Mouse (Mus musculus): ENCODE data around the gene Sipa1l1. TPM values are rescaled to one million over a fixed set of nuclear protein-coding genes. Genes with fewer than 3 reads are reported as not detected.

Sipa1l1 gene
- total and polyA plus RNA-seq, 3 experiments: 141 to 365 (median 161) TPM

GRCm38 (mm10) chr12:82265335-82266274, 96.5 kb downstream of the Sipa1l1 start:
- DNase-seq (ENCODE audit: low spot score): no peak
- no peak for ATAC-seq (ENCODE audit: extremely low read depth, insufficient number of reproducible peaks, low FRiP score, poor library complexity, severe bottlenecking)
- TF ChIP-seq TAL1 (conservative IDR thresholded peaks at IDR 0.05; ENCODE audit: low read depth, low read length): no peak
- TF ChIP-seq GATA2 (IDR thresholded peaks at IDR 0.05; ENCODE audit: borderline replicate concordance, low read depth, low read length): no peak
- no peak for TF ChIP-seq GATA1 (IDR thresholded peaks at IDR 0.05; ENCODE audit: borderline replicate concordance, low read length)
- no peak for TF ChIP-seq CTCF (IDR thresholded peaks at IDR 0.05; ENCODE audit: low read depth, low read length)
- H3K36me3 ChIP-seq (replicated peaks): peaks cover 87% of the 10 kb centered on the region
- no peak overlapping the region for H3K4me3 ChIP-seq (ENCODE audit: low read depth, low read length)
- H3K4me1 ChIP-seq (ENCODE audit: insufficient read depth, low read depth, low read length): peaks cover 70% of the 10 kb centered on the region
- H3K27me3 ChIP-seq (ENCODE audit: insufficient read depth, low read length): no peaks in the 10 kb centered on the region
- H3K9me3 ChIP-seq (replicated peaks): no peaks in the 10 kb centered on the region

- TF ChIP-seq POLR2AphosphoS5 (IDR thresholded peaks at IDR 0.05; ENCODE audit: insufficient replicate concordance, low read depth, low read length): no peak
- no peak for TF ChIP-seq CTCF (IDR thresholded peaks at IDR 0.05; ENCODE audit: low read depth, low read length)
- TF ChIP-seq GATA2 (IDR thresholded peaks at IDR 0.05; ENCODE audit: borderline replicate concordance, low read depth, low read length): no peak
- TF ChIP-seq GATA1 (IDR thresholded peaks at IDR 0.05; ENCODE audit: borderline replicate concordance, low read length): no peak
- no peak for TF ChIP-seq TAL1 (conservative IDR thresholded peaks at IDR 0.05; ENCODE audit: low read depth, low read length)
These were observed 102.3 kb downstream of the Sipa1l1 start for GRCm38 (mm10) chr12:82271447-82271846.

GRCm38 (mm10) chr12:82273503-82273902, 104.4 kb downstream of the Sipa1l1 start:
- Histone ChIP-seq H3K4me3 (ENCODE audit: low read depth, low read length) (no peak overlapping the region), H3K36me3 (replicated peaks) (peaks cover 75% of the 10 kb centered on the region), H3K4me1 (ENCODE audit: insufficient read depth, low read depth, low read length) (peaks cover 43% of the 10 kb centered on the region), H3K27me3 (ENCODE audit: insufficient read depth, low read length) (no peaks in the 10 kb centered on the region), H3K9me3 (replicated peaks) (no peaks in the 10 kb centered on the region)
- no peak for DNase-seq (ENCODE audit: low spot score)
- TF ChIP-seq POLR2AphosphoS5 (IDR thresholded peaks at IDR 0.05; ENCODE audit: insufficient replicate concordance, low read depth, low read length): no peak
- no peak for TF ChIP-seq TAL1 (conservative IDR thresholded peaks at IDR 0.05; ENCODE audit: low read depth, low read length)
- TF ChIP-seq CTCF (IDR thresholded peaks at IDR 0.05; ENCODE audit: low read depth, low read length): no peak
- no peak for ATAC-seq (ENCODE audit: extremely low read depth, insufficient number of reproducible peaks, low FRiP score, poor library complexity, severe bottlenecking)

More at GRCm38 (mm10) chr12:82271447-82271846, 102.3 kb downstream of the Sipa1l1 start:
- Histone ChIP-seq H3K27me3 (ENCODE audit: insufficient read depth, low read length) (no peaks in the 10 kb centered on the region), H3K4me3 (ENCODE audit: low read depth, low read length) (no peak overlapping the region), H3K4me1 (ENCODE audit: insufficient read depth, low read depth, low read length) (peaks cover 53% of the 10 kb centered on the region), H3K36me3 (replicated peaks) (peaks cover 80% of the 10 kb centered on the region), H3K9me3 (replicated peaks) (no peaks in the 10 kb centered on the region)
- DNase-seq (ENCODE audit: low spot score): no peak
- no peak for ATAC-seq (ENCODE audit: extremely low read depth, insufficient number of reproducible peaks, low FRiP score, poor library complexity, severe bottlenecking)

- H3K4me3 ChIP-seq (ENCODE audit: low read depth, low read length): no peak overlapping the region
- no peak for TF ChIP-seq GATA1 (IDR thresholded peaks at IDR 0.05; ENCODE audit: borderline replicate concordance, low read length)
- ATAC-seq (ENCODE audit: extremely low read depth, insufficient number of reproducible peaks, low FRiP score, poor library complexity, severe bottlenecking) (no peak), DNase-seq (ENCODE audit: low spot score) (no peak)
- H3K9me3 ChIP-seq (replicated peaks): peaks cover 3% of the 10 kb centered on the region; the same call in 1 of the 2 replicates
- H3K4me1 ChIP-seq (ENCODE audit: insufficient read depth, low read depth, low read length): peaks cover 41% of the 10 kb centered on the region
- H3K36me3 ChIP-seq (replicated peaks): peaks cover 76% of the 10 kb centered on the region
- H3K27me3 ChIP-seq (ENCODE audit: insufficient read depth, low read length): no peaks in the 10 kb centered on the region
These were observed 105.5 kb downstream of the Sipa1l1 start for GRCm38 (mm10) chr12:82274576-82274975.

DNA sequence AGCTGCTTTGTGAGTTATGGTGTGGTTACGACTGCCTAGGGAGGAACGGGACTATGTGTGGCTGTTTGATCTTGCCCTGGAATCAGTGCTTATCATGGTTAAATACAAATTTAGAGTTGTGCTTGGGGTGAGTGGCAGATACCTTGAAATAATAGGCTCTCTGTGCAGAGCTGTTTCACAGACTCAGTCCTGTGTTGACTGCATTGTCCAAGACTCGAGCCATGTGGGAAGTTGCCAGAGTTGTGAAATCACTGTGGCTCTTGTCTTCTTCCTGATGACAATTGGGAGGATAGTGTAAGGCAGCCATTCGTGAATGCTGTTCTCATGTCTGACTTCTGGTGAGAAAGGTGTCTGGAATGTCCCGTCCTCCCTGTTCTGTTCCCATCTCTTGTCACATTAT, 106.6 kb downstream of the Sipa1l1 start:
- DNase-seq (ENCODE audit: low spot score): no peak
- H3K27me3 ChIP-seq (ENCODE audit: insufficient read depth, low read length): no peaks in the 10 kb centered on the region
- H3K4me3 ChIP-seq (ENCODE audit: low read depth, low read length): no peak overlapping the region
- peaks cover 82% of the 10 kb centered on the region for H3K36me3 ChIP-seq (replicated peaks)
- H3K4me1 ChIP-seq (ENCODE audit: insufficient read depth, low read depth, low read length): peaks cover 38% of the 10 kb centered on the region
- ATAC-seq (ENCODE audit: extremely low read depth, insufficient number of reproducible peaks, low FRiP score, poor library complexity, severe bottlenecking): no peak
- TF ChIP-seq GATA1 (IDR thresholded peaks at IDR 0.05; ENCODE audit: borderline replicate concordance, low read length) (no peak), CTCF (IDR thresholded peaks at IDR 0.05; ENCODE audit: low read depth, low read length) (no peak), GATA2 (IDR thresholded peaks at IDR 0.05; ENCODE audit: borderline replicate concordance, low read depth, low read length) (no peak), TAL1 (conservative IDR thresholded peaks at IDR 0.05; ENCODE audit: low read depth, low read length) (no peak), POLR2AphosphoS5 (IDR thresholded peaks at IDR 0.05; ENCODE audit: insufficient replicate concordance, low read depth, low read length) (no peak)
- peaks cover 5% of the 10 kb centered on the region for H3K9me3 ChIP-seq (replicated peaks)

- Histone ChIP-seq H3K36me3 (replicated peaks) (peaks cover 75% of the 10 kb centered on the region), H3K27me3 (ENCODE audit: insufficient read depth, low read length) (no peaks in the 10 kb centered on the region), H3K4me1 (ENCODE audit: insufficient read depth, low read depth, low read length) (peaks cover 31% of the 10 kb centered on the region), H3K9me3 (replicated peaks) (peaks cover 5% of the 10 kb centered on the region), H3K4me3 (ENCODE audit: low read depth, low read length) (no peak overlapping the region)
- ATAC-seq (ENCODE audit: extremely low read depth, insufficient number of reproducible peaks, low FRiP score, poor library complexity, severe bottlenecking) (no peak), DNase-seq (ENCODE audit: low spot score) (no peak)
- TF ChIP-seq POLR2AphosphoS5 (IDR thresholded peaks at IDR 0.05; ENCODE audit: insufficient replicate concordance, low read depth, low read length): no peak
- TF ChIP-seq GATA1 (IDR thresholded peaks at IDR 0.05; ENCODE audit: borderline replicate concordance, low read length): no peak
- no peak for TF ChIP-seq GATA2 (IDR thresholded peaks at IDR 0.05; ENCODE audit: borderline replicate concordance, low read depth, low read length)
- TF ChIP-seq TAL1 (conservative IDR thresholded peaks at IDR 0.05; ENCODE audit: low read depth, low read length): no peak
- no peak for TF ChIP-seq CTCF (IDR thresholded peaks at IDR 0.05; ENCODE audit: low read depth, low read length)
These were observed 107.5 kb downstream of the Sipa1l1 start for GRCm38 (mm10) chr12:82276591-82276990.

Data from G1E (cell line).